Mouse (Mus musculus) myocyte (in vitro differentiated cells): ENCODE measurements around the gene Ak1. TPM values are rescaled to one million over a fixed set of nuclear protein-coding genes. Genes with fewer than 3 reads are reported as not detected.
A peak's percentile ranks its signal among the peaks of the same experiment; 100 is the strongest.

Source experiments
- H3K27me3 ChIP-seq: one replicate; pipeline ENCODE4 v1.6.1; 2011; ENCODE audit not compliant: control insufficient read depth, insufficient read depth, insufficient read length
- H3K36me3 ChIP-seq: one replicate; pipeline ENCODE4 v1.6.1; 2011; ENCODE audit not compliant: control insufficient read depth, insufficient read depth
- H3K4me2 ChIP-seq: one replicate; pipeline ENCODE4 v1.6.1; 2011; ENCODE audit warnings: low read depth, control low read depth
- H3K4me3 ChIP-seq: one replicate; pipeline ENCODE4 v1.5.1; 2011; ENCODE audit warnings: mild to moderate bottlenecking, control low read depth, moderate library complexity
- H3K79me2 ChIP-seq: one replicate; pipeline ENCODE4 v1.6.1; 2011; ENCODE audit not compliant: control insufficient read depth, insufficient read depth
- H3ac ChIP-seq: one replicate; pipeline ENCODE4 v1.6.1; 2011; ENCODE audit not compliant: control insufficient read depth, insufficient read length
- CEBPB ChIP-seq: IDR thresholded peaks from 2 replicates; pipeline ENCODE4 v1.6.1; 2011; ENCODE audit warnings: mild to moderate bottlenecking, moderate library complexity; ENCODE audit not compliant: poor library complexity, insufficient read depth, severe bottlenecking
- E2F4 ChIP-seq: IDR thresholded peaks from one replicate; pipeline ENCODE4 v1.6.1; 2011; ENCODE audit warnings: mild to moderate bottlenecking, control low read depth, moderate library complexity; ENCODE audit not compliant: insufficient read depth
- MAX ChIP-seq: IDR thresholded peaks from one replicate; pipeline ENCODE4 v1.6.1; 2011; ENCODE audit warnings: low read depth, mild to moderate bottlenecking, control low read depth
- MYOD1 ChIP-seq, 3 experiments: IDR thresholded peaks; one replicate each; pipeline ENCODE4 v1.6.1; 2011; ENCODE audit warnings: control low read depth in 2 of 3, low read depth in 2 of 3, mild to moderate bottlenecking in 2 of 3, moderate library complexity in 1 of 3; ENCODE audit not compliant: insufficient read length in 2 of 3, control insufficient read depth in 1 of 3
- MYOG ChIP-seq, 3 experiments: IDR thresholded peaks; one replicate each; pipeline ENCODE4 v1.6.1; 2011; ENCODE audit warnings: control low read depth in 2 of 3, low read depth in 2 of 3, mild to moderate bottlenecking in 2 of 3; ENCODE audit not compliant: insufficient read length in 2 of 3, control insufficient read depth in 1 of 3, insufficient read depth in 1 of 3
- POLR2A ChIP-seq: IDR thresholded peaks from one replicate; pipeline ENCODE4 v1.6.1; 2011; ENCODE audit warnings: low read depth, mild to moderate bottlenecking, control low read depth, moderate library complexity; ENCODE audit not compliant: insufficient read length
- POLR2AphosphoS2 ChIP-seq: IDR thresholded peaks from one replicate; pipeline ENCODE4 v1.6.1; 2011; ENCODE audit warnings: low read depth, control low read depth; ENCODE audit not compliant: insufficient read length
- REST ChIP-seq: IDR thresholded peaks from one replicate; pipeline ENCODE4 v1.6.1; 2011; ENCODE audit warnings: mild to moderate bottlenecking, control low read depth, moderate library complexity; ENCODE audit not compliant: insufficient read depth, insufficient read length
- SRF ChIP-seq: IDR thresholded peaks from one replicate; pipeline ENCODE4 v1.6.1; 2011; ENCODE audit warnings: low read depth; ENCODE audit not compliant: control insufficient read depth, insufficient read length
- TCF12 ChIP-seq: IDR thresholded peaks from one replicate; pipeline ENCODE4 v1.6.1; 2011; ENCODE audit warnings: mild to moderate bottlenecking, control low read depth; ENCODE audit not compliant: poor library complexity, insufficient read depth, severe bottlenecking
- TCF3 ChIP-seq: IDR thresholded peaks from one replicate; pipeline ENCODE4 v1.6.1; 2011; ENCODE audit warnings: low read depth, control low read depth; ENCODE audit not compliant: insufficient read length
- USF1 ChIP-seq: IDR thresholded peaks from one replicate; pipeline ENCODE4 v1.6.1; 2011; ENCODE audit warnings: low read depth, mild to moderate bottlenecking, control low read depth, moderate library complexity
- polyA plus RNA-seq: library from polyadenylated mRNA; unstranded; fragments of >200 nt; fragmentation: generic; extraction: Trizol; gene quantifications from one replicate; pipeline ENCODE4 v1.2.1, GENCODE M21; 2012; ENCODE audit warnings: missing spikeins

The Ak1 gene
- polyA plus RNA-seq, 1 experiment = 265 TPM

DNA sequence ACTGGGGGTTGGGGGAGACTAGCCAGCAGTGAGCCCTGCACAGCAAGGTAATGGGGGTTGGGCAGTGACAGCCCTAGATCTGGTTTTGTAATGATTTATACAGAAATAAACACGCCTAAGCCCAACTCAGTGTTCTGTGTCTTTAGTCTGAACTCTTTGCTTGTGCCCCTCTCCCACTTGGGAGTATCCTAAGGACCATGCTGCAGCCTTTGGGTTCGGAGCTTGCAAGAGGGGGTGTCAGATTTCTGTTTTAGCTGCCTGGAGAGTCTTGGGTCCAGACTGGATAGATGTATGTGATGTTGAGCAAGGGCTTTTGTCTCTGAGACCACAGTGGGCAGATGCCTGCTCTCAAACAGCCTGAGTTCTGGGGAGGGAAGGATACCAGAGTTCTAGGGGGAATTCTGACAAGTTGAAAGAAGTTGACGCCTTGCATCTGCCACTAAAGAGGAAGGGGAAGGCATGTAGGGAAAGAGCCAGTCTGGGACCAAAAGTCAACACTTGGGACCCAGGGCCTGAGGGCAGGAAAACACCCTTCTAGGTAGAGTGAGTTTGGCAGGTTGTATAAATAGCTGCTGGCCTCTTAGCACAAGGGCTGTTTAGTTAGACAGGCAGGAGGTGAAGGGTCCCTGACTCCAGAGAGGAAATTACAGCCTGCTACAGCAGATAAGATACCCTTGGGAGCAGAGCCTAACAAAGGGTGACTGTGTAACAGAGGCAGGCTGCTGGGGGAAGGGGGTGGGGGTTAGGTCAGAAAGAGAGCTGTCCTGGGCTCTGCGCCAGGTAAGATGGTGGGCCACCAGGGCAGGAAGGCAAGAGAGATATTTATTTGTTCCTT lies 659 bp upstream of the Ak1 start:
- peak overlapping the region; percentile 21 for H3K4me2 ChIP-seq
- no peaks in the 10 kb centered on the region for H3K79me2 ChIP-seq
- no peaks in the 10 kb centered on the region for H3K27me3 ChIP-seq
- no peak overlapping the region for H3ac ChIP-seq
- peaks cover 14% of the 10 kb centered on the region for H3K36me3 ChIP-seq
- H3K4me3 ChIP-seq = no peak overlapping the region
- TF ChIP-seq SRF = no peak

DNA sequence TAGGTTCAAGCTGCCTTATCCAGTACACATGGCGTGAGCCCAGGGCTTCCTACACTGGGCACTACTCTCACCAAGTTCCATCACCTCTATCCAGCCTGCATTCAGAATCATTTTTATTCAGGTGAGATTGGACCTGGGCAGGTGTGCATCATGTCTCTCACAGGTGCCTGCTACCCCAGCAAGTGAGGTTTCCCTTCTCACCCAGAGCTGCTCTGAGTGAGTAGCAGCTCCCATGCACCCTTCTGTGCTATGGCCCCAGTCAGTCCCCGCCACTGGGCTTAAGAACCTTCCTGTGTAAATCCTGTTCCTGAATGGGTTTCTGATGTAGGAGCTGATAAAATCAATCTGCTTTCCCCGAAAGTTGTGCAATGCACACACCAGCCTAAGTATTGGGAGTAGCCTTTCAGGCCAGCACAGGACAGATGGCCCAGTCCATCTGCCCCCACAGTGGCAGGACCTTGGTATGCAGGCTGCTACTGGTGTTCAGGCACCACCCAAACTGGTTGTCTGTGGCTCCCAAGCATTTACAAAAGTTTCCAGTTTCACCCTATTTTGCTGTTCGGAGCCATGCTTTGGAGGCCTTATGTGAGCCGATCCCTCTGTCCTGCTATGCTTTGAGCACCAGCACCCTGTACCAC lies 2.7 kb downstream of the Ak1 start:
- H3K27me3 ChIP-seq = no peaks in the 10 kb centered on the region
- H3K4me2 ChIP-seq = peak overlapping the region; percentile 62
- H3K36me3 ChIP-seq = no peaks in the 10 kb centered on the region
- no peaks in the 10 kb centered on the region for H3K79me2 ChIP-seq
- TF ChIP-seq TCF3 (no peak), CEBPB (peak; percentile 85), MYOG (IDR thresholded peaks at IDR 0.05; ENCODE audit: control insufficient read depth in 1 of 3, insufficient read depth in 1 of 3, insufficient read length in 2 of 3, low read depth in 2 of 3) (peak in 2 of 3 experiments; percentile 33 to 81), MYOD1 (IDR thresholded peaks at IDR 0.05; ENCODE audit: control insufficient read depth in 1 of 3, insufficient read length in 2 of 3, low read depth in 2 of 3) (peak; percentile 39 to 88 (median 79))
- no peak overlapping the region for H3ac ChIP-seq
- no peak overlapping the region for H3K4me3 ChIP-seq

DNA sequence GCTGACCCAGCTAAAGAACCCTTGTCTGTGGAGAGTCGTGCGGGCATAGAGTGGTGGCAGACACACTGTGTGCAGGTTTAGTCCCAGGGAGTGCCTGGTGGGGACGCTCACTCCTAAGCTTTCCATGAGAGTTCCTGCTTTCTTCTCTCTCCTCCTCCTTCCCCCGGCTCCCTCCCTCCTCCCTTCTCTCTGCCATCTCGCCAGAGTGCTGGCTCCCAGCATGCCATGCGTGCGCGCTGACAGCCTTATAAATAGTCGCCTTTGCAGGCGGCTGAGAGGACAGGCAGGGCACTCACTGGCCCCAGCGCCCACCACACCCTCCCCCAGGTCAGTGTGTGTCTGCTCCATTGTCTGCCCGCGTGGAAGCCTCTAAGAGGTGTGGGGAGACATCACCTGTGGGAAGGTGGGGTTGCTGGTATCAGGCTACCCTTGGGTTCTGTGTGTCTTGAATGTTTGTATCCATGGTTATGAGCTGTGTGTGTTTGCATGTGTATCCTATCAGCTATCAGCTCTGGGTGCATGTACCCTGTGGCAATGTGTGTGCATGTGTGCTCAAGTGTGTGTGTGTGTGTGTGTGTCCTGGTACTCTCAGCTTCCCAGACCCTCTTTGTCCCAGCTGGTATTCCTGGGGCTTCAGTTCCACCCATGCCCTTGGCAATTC lies 3.8 kb downstream of the Ak1 start:
- Histone ChIP-seq H3K79me2 (peaks cover 9% of the 10 kb centered on the region), H3K27me3 (no peaks in the 10 kb centered on the region), H3K4me3 (peak overlapping the region; percentile 9), H3K4me2 (peak overlapping the region; percentile 62), H3ac (no peak overlapping the region), H3K36me3 (no peaks in the 10 kb centered on the region)
- no peak for TF ChIP-seq CEBPB
- no peak for TF ChIP-seq E2F4
- TF ChIP-seq MYOD1 (IDR thresholded peaks at IDR 0.05; ENCODE audit: control insufficient read depth in 1 of 3, insufficient read length in 2 of 3, low read depth in 2 of 3) = peak in 1 of 3 experiments; percentile 3
- no peak for TF ChIP-seq TCF3
- TF ChIP-seq POLR2A = peak; percentile 76
- TF ChIP-seq MYOG (IDR thresholded peaks at IDR 0.05; ENCODE audit: control insufficient read depth in 1 of 3, insufficient read depth in 1 of 3, insufficient read length in 2 of 3, low read depth in 2 of 3) = peak in 1 of 3 experiments; percentile 14

DNA sequence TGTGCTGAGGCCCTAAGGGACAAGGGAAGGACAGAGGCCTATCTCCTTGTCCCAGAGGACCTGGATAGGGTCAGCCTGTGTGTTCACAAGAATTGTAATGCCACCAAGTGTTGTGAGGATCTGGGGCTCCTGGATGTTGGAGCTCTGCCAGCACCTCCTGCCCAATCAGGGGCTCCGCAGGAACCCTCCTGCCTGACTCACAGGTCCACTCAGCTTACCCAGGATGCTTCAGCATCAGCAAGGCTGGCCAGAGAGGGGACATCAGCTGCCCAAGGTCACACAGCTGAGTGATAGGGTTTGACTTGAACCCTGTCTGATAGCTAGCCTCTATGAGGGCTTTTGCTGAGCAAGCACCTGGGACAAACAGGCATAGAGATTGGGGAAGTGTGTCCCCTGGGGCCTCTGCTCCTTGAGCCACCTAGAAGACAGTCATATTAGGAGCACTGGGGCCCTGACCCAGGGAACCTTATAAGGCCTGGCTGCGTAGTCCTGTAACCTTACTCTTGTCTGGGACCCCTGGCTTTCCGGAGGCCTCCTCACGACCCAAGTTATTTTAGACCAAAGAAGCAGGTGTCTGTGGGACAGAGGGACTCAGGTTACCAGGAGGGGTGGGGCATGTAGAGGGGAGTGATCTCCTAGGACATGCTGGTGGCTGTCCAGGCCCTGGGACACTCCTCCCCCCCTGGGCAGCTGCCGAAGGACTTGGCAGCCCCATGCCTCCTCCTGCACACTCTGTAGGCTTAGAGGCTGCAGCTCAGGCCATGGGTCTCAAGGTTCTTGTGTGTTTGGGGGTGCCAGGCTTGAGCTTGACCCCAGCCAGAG lies 4.5 kb downstream of the Ak1 start:
- Histone ChIP-seq H3K4me2 (peak overlapping the region; percentile 62), H3K27me3 (no peaks in the 10 kb centered on the region), H3ac (no peak overlapping the region), H3K4me3 (peak overlapping the region; percentile 9), H3K36me3 (no peaks in the 10 kb centered on the region), H3K79me2 (peaks cover 9% of the 10 kb centered on the region)
- TF ChIP-seq MYOG (IDR thresholded peaks at IDR 0.05; ENCODE audit: control insufficient read depth in 1 of 3, insufficient read depth in 1 of 3, insufficient read length in 2 of 3, low read depth in 2 of 3) (peak; percentile 77 to 97 (median 79)), REST (no peak), POLR2A (peak; percentile 49), POLR2AphosphoS2 (peak; percentile 29), MYOD1 (IDR thresholded peaks at IDR 0.05; ENCODE audit: control insufficient read depth in 1 of 3, insufficient read length in 2 of 3, low read depth in 2 of 3) (peak; percentile 62 to 91 (median 81)), CEBPB (no peak), TCF3 (no peak), E2F4 (no peak), MAX (no peak), SRF (peak; percentile 66), USF1 (no peak), TCF12 (peak; percentile 3)
